Mouse (Mus musculus) embryonic facial prominence, embryonic 11.5 days (tissue): ENCODE measurements at regions not wholly inside any gene's neighbourhood (a gene's known extent, or its start where the extent isn't known, plus 50 kb on each side); places are given as distances from the start of the nearest gene placed in this dataset.
A peak's percentile ranks its signal among the peaks of the same experiment; 100 is the strongest.

Experiments
- ATAC-seq: fragments of 200-750 bp; cut with Nextera tagmentation; replicated peaks from 2 replicates; pipeline ENCODE4 v1.8.0; 2017; ENCODE audit warnings: low read depth; ENCODE audit not compliant: insufficient number of reproducible peaks, low FRiP score, low TSS enrichment
- DNase-seq: peaks from one replicate; pipeline ENCODE4 v3.0.0-alpha.2; 2015; ENCODE audit warnings: low spot score
- H3K27ac ChIP-seq: fragments of 300-500 bp; sonication (generic); replicated peaks from 2 replicates; pipeline ENCODE4 v1.5.1; 2014; ENCODE audit warnings: mild to moderate bottlenecking, low read depth, low read length, control low read depth
- H3K27me3 ChIP-seq: fragments of 300-500 bp; sonication (generic); 2 replicates; pipeline ENCODE4 v1.6.1; 2014; ENCODE audit warnings: mild to moderate bottlenecking, low read length, moderate library complexity, mixed read lengths; ENCODE audit not compliant: control insufficient read depth, insufficient read depth
- H3K36me3 ChIP-seq: fragments of 300-500 bp; sonication (generic); replicated peaks from 2 replicates; pipeline ENCODE4 v1.6.1; 2014; ENCODE audit warnings: low read depth, mild to moderate bottlenecking, low read length, moderate library complexity, mixed read lengths; ENCODE audit not compliant: control insufficient read depth, insufficient read depth
- H3K4me1 ChIP-seq: fragments of 300-500 bp; sonication (generic); 2 replicates; pipeline ENCODE4 v1.6.1; 2014; ENCODE audit warnings: low read length, mixed read lengths; ENCODE audit not compliant: control insufficient read depth, insufficient read depth
- H3K4me2 ChIP-seq: fragments of 300-500 bp; sonication (generic); 2 replicates; pipeline ENCODE4 v1.6.1; 2014; ENCODE audit warnings: low read depth, mild to moderate bottlenecking, control low read depth, low read length, moderate library complexity
- H3K4me3 ChIP-seq: fragments of 300-500 bp; sonication (generic); 2 replicates; pipeline ENCODE4 v1.5.1; 2014; ENCODE audit warnings: low read depth, low read length, control low read depth
- H3K9ac ChIP-seq: fragments of 300-500 bp; sonication (generic); replicated peaks from 2 replicates; pipeline ENCODE4 v1.6.1; 2014; ENCODE audit warnings: mild to moderate bottlenecking, control low read depth, low read length
- H3K9me3 ChIP-seq: fragments of 300-500 bp; sonication (generic); replicated peaks from 2 replicates; pipeline ENCODE4 v1.6.1; 2016; ENCODE audit warnings: mild to moderate bottlenecking, low read length, inconsistent platforms, mixed read lengths; ENCODE audit not compliant: control insufficient read depth
- WGBS: fragments of 180-500 bp; shearing (Covaris S2); extraction: QIAGEN DNeasy Blood & Tissue Kit; methylation state at CpG from one replicate; pipeline ENCODE4 v1.1.7; 2014; 5-methylcytosine and 5-hydroxymethylcytosine counted together

DNA sequence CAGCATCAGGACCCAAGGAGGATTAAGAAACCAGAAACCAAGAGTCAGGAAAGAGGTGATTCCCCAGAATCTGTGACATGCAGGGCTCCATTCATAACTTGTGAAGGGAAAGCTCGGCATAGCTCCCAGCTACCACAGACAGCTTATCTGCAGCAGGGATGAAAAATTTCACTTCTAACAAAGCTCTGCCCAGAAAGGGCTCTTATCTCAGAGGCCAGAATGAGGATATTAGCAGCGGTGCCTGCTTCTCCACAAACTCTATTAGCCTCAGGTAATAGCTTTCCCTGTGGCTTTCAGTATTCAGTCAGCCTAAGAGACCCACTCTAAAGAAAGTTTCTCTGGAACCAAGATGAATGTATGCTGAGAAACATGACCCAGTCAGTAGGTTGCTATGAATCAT, 636.9 kb upstream of the Id2 start:
- Histone ChIP-seq H3K27ac (no peak overlapping the region), H3K36me3 (no peaks in the 10 kb centered on the region), H3K4me1 (no peaks in the 10 kb centered on the region), H3K4me3 (no peak overlapping the region), H3K9ac (no peak overlapping the region), H3K27me3 (no peaks in the 10 kb centered on the region), H3K4me2 (no peak overlapping the region), H3K9me3 (no peaks in the 10 kb centered on the region)
- 80% methylated on average over 2 of the region's 2 CpGs for WGBS
- DNase-seq: no peak
- no peak for ATAC-seq

DNA sequence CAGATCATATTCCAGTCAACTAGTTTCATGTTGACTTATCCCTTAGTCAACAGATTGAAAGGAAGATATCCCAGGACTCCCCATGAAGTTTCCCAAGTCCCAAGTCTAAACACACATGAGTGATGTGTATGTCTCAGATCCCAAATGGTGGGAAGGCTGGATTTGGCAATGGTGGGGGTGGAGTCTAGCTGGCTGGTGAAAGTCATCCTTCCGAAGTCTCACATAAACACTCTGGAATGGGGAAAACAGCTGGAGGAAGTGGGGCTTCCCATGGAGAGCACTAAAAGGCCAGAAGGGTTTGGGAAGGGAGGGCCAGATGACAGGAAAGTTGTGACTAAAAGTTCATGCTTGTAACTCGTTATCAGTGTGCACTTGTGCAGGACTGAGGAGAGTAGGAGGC, 628.8 kb upstream of the Id2 start:
- Histone ChIP-seq H3K27ac (no peak overlapping the region), H3K36me3 (no peaks in the 10 kb centered on the region), H3K4me1 (no peaks in the 10 kb centered on the region), H3K27me3 (no peaks in the 10 kb centered on the region), H3K9me3 (no peaks in the 10 kb centered on the region), H3K4me3 (no peak overlapping the region), H3K9ac (no peak overlapping the region), H3K4me2 (no peak overlapping the region)
- WGBS: 59% methylated on average over 2 of the region's 2 CpGs
- DNase-seq: no peak
- no peak for ATAC-seq

DNA sequence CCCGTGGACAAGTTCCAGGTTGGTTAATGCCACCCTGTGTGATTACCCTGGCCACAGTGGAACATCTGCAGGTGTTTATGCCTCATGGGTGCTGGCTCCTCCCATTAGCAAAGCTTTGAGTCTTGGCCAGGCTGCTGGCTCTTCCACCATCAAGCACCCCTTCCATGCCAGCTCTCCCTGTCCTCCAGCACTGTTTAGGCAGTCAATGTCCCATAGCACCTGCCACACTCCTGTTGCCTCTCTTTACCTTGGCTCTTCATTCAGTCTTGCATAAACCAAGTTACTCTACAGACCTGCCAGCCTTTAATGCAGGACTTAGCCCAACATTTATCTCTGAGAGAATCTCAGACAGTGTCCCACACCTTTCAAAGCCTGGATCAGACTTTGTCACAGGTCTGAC, 614.2 kb upstream of the Id2 start:
- Histone ChIP-seq H3K9ac (no peak overlapping the region), H3K4me1 (no peaks in the 10 kb centered on the region), H3K9me3 (no peaks in the 10 kb centered on the region), H3K27ac (no peak overlapping the region), H3K4me2 (no peak overlapping the region), H3K4me3 (no peak overlapping the region), H3K36me3 (no peaks in the 10 kb centered on the region), H3K27me3 (no peaks in the 10 kb centered on the region)
- 87% methylated on average over 1 of the region's 1 CpGs for WGBS
- no peak for ATAC-seq
- no peak for DNase-seq

DNA sequence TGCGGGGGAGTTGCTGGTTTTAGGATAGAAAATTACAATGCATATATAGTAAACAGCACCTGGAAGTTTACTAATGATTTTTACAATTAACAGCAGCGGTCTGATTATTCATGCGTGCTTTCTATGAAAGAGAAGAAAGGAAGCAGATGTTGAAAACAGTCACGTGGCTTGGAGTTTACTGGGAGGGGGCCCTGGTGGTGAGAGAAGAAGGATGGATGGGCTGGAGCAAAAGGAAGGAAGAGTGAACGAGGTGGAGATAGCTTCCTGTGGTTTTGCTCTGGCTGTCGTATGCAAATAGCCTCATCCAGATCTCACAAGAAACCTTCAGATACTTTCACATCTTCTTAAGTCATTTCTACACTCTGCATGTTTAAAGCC, 606.1 kb upstream of the Id2 start:
- Histone ChIP-seq H3K27ac (no peak overlapping the region), H3K27me3 (no peaks in the 10 kb centered on the region), H3K36me3 (no peaks in the 10 kb centered on the region), H3K9ac (no peak overlapping the region), H3K4me3 (no peak overlapping the region), H3K9me3 (no peaks in the 10 kb centered on the region), H3K4me1 (no peaks in the 10 kb centered on the region), H3K4me2 (peak overlapping the region; percentile 38)
- WGBS: 18% methylated on average over 6 of the region's 6 CpGs
- DNase-seq: no peak
- ATAC-seq: no peak

DNA sequence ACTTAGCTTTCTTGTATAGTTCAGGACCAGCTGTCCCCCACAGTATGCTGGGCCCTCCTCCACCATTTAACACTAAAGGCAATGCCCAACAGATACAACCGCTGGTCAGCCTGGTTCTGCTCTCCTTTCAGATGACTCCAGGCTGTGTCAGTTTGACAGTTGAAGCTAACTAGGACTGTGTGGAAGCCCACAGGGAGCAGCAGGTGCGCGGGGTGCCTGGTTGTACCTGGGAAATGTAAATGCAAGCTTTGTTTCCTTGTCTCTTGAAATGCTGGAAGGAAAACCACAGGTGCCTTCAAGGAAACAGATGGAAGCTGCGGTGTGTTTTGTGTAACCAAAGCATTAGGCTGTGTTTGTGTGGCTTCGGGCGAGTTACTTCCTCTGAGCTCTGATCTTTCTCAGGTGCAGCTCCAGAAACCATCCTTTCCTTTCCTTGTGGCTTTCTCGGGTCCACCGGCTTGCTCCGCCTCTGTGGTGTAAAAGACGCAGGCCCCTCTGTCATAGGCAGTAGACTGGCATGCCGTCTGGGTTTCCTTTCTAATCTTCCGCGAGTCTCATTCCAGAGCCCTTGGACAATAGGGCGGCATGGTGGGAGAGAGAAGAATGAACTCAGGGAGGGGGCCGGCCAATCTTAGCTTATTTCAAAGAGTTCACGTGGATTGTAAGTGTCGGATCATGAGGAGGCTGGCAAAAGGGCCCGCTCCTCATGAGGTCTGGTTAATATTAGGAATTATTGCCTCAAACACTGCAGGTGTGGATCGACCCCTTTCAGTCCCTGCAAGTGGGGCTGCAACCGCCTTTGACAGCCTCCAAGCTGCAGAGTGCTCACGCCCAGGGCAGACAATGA, 605.5 kb upstream of the Id2 start:
- H3K4me3 ChIP-seq: no peak overlapping the region
- H3K4me2 ChIP-seq: peak overlapping the region; percentile 38
- H3K4me1 ChIP-seq: no peaks in the 10 kb centered on the region
- H3K27ac ChIP-seq: no peak overlapping the region
- DNase-seq: peak; percentile 31
- no peak for ATAC-seq
- H3K36me3 ChIP-seq: no peaks in the 10 kb centered on the region
- H3K9me3 ChIP-seq: no peaks in the 10 kb centered on the region
- H3K27me3 ChIP-seq: no peaks in the 10 kb centered on the region
- 0 out of 2 replicates have a peak overlapping the region, but pooled peaks have one; percentile 5 for H3K9ac ChIP-seq
- 13% methylated on average over 21 of the region's 21 CpGs for WGBS

DNA sequence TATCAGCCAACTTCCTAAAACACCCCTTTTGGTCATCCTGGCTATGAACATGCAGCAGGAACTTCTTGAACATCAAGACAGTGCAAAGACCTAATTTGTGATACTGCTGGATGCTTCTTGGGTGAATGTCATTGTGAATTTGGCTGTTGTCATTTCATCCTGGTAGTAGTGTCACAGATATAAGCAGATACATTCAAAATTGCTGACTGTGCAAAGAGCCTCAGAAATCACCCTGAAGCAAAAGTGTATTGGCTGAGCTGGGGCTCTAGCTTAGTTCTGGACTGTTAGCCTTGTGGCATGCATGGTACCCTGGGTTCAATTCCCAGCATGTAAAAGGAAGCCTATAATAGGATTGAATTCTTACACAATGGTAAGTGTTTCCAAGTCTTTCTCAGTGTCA, 590.1 kb upstream of the Id2 start:
- Histone ChIP-seq H3K27me3 (no peaks in the 10 kb centered on the region), H3K36me3 (no peaks in the 10 kb centered on the region), H3K27ac (no peak overlapping the region), H3K4me3 (no peak overlapping the region), H3K4me1 (no peaks in the 10 kb centered on the region), H3K9me3 (no peaks in the 10 kb centered on the region), H3K4me2 (no peak overlapping the region), H3K9ac (no peak overlapping the region)
- DNase-seq (no peak), ATAC-seq (no peak)

DNA sequence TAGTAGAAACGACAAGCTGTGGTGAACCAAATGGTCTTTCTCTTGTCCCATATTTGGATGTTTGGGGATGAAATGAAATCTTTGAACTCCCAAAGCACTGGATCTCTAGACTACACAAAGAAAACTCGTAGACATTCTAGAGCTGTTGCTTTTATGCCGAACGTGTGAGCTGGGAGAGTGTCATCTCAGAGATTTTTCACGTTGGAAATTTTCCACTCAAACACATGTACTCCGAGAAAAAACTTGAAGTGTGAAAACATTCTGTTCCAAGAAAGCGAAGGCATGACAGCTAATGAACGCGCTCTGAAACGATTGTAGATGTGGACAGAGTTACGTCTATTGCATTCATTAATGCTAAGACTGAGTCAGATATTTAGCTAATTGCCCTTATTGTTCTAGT, 579.7 kb upstream of the Id2 start:
- WGBS: 91% methylated on average over 11 of the region's 11 CpGs
- DNase-seq: no peak
- H3K9me3 ChIP-seq: no peaks in the 10 kb centered on the region
- no peak for ATAC-seq
- no peaks in the 10 kb centered on the region for H3K4me1 ChIP-seq
- H3K9ac ChIP-seq: no peak overlapping the region
- no peaks in the 10 kb centered on the region for H3K27me3 ChIP-seq
- no peak overlapping the region for H3K27ac ChIP-seq
- H3K4me2 ChIP-seq: no peak overlapping the region
- H3K4me3 ChIP-seq: no peak overlapping the region
- H3K36me3 ChIP-seq: no peaks in the 10 kb centered on the region

DNA sequence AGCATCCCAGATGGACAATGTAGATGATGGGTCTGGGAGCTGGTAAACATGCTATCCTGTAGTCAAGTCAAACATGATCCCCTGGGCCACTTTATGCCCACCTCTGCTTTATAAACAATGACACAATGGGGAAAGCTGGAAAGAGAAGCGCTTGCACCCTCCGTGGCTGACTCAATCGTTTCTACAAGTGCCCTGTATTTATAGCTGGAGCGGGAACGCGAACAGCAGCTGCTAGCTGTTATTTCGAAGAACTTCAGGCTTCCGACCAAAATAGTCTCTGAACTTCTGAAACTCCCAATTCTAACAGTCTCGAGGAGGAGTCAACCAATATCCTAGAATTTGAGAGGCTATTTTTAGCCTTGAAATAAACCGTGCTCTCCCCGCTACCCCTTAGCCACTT, 571.4 kb upstream of the Id2 start:
- no peak overlapping the region for H3K9ac ChIP-seq
- H3K4me2 ChIP-seq: no peak overlapping the region
- H3K27ac ChIP-seq: no peak overlapping the region
- H3K4me3 ChIP-seq: no peak overlapping the region
- no peaks in the 10 kb centered on the region for H3K27me3 ChIP-seq
- DNase-seq (no peak), ATAC-seq (no peak)
- no peaks in the 10 kb centered on the region for H3K4me1 ChIP-seq
- no peaks in the 10 kb centered on the region for H3K9me3 ChIP-seq
- H3K36me3 ChIP-seq: no peaks in the 10 kb centered on the region
- WGBS: 88% methylated on average over 11 of the region's 11 CpGs
